Mouse (Mus musculus): ENCODE results near the gene Zmym4.

The Zmym4 gene

DNA sequence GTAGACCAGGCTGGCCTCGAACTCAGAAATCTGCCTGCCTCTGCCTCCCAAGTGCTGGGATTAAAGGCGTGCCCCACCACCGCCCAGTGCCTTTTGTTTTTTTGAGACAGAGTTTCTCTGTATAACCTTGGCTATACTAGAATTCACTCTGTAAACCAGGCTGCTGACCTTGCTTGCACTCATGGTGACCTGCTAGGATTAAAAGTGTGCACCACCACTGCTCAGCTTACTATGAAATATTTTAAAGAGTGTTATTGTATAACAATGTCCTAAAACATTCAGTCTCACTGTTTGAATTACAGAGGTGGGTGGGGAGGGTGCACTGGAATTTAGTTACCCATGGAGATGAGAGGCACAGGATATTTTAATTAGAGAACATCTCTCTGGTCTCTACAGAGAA is 25.1 kb downstream of the Zmym4 start:
- no peak for DNase-seq

- DNase-seq = no peak
Observed at GRCm38 (mm10) chr4:126927701-126928100, 40.2 kb downstream of the Zmym4 start.

- no peak for DNase-seq
Observed at GRCm38 (mm10) chr4:126889879-126890278, 78.1 kb downstream of the Zmym4 start.

GRCm38 (mm10) chr4:126885953-126886352 is 82.0 kb downstream of the Zmym4 start:
- no peak for DNase-seq

DNA sequence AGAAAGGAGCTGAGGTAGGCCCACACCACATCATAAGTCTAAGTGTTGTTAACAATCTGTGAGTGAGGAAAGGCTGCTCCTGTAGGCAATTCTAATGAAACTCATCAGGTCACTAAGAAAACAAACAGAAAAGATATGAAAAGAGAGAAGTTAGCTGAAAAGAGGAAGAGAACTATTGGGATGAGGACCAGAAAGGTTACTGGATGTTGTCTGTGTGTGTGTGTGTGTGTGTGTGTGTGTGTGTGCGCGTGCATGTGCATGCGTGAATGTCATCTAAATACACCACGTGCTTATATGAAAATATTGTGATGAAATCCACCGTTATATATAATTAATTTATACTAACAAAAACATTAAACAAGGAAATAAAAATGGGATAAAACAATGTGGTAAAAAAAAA is 84.3 kb downstream of the Zmym4 start:
- no peak for DNase-seq

GRCm38 (mm10) chr4:126879560-126880275 is 88.2 kb downstream of the Zmym4 start:
- DNase-seq = no peak

DNA sequence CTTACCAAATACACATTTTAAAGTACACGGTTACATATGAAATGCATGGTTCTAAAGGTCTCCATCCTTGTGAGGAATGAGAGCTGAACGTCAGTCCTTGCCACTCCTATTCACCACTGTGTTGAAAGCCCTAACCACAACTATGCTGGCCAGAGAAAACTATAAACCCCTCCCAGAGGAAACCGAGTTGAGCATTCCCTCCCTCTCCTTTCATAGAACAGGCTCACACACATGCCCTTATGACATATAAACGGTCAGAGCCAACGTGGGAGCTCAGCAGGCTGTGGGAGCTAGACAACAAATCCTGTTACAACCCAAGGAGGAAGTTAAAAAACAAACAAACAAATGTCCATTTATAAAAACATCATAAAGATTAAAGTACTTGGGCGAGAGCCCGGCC is 95.2 kb downstream of the Zmym4 start:
- DNase-seq = no peak

GRCm38 (mm10) chr4:126868699-126869098 is 99.2 kb downstream of the Zmym4 start:
- DNase-seq = no peak

GRCm38 (mm10) chr4:126861514-126862266 is 106.2 kb downstream of the Zmym4 start:
- no peak for DNase-seq

DNA sequence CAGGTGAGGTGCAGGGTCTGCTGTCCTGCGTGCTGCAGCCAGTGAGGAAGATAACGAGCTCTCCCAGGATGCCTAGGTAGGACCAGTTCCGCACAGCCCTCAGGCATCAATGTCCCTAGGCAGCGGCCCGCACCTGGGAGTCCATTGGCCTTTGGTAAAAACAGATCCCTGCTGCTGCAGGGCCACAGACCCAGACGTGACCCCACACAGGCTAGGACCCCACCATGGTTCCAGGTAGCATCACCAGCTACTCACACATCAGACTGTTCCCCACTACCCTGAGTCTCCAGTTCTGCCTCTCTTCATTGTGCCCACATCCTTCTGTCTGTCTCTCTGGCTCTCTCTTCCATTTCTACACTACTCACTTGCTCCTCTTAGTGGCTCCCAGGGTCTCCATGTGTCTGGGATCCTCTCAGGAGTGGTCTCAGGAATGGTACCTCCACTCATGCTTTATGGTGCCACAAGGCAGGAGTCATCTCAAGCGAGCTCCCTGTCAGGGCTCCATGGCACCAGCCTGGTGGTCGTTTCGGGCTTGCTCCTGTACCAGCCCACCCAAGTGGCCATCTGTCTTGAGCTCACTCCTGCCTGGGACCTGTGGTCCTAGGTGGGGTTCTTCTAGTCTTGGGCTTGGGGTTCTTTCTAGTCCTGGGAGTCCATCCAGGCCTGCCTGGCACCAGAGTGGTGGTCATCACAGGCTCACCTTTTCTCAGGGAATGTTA is 107.5 kb downstream of the Zmym4 start:
- no peak for DNase-seq

DNA sequence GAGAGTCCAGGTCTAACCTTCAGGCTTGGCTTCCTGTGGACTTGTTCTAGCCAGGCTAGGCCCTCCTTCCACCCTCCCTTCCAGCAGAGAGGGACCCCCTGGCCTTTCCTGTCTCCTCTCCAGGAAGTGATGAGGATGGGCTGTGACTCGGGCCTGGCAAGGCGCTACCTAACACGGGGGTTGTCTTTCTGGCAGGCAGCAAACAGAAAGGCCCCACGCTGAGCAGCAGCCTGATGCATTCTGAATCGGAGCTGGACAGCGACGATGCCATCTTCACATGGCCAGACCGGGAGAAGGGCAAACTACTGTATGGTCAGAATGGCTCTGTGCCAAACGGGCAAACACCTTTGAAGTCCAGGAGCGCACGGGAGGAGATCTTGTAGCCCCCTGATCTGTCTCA is 115.0 kb downstream of the Zmym4 start:
- DNase-seq = peak; percentile 17

GRCm38 (mm10) chr4:126850778-126851080 is 117.2 kb downstream of the Zmym4 start:
- no peak for DNase-seq

DNA sequence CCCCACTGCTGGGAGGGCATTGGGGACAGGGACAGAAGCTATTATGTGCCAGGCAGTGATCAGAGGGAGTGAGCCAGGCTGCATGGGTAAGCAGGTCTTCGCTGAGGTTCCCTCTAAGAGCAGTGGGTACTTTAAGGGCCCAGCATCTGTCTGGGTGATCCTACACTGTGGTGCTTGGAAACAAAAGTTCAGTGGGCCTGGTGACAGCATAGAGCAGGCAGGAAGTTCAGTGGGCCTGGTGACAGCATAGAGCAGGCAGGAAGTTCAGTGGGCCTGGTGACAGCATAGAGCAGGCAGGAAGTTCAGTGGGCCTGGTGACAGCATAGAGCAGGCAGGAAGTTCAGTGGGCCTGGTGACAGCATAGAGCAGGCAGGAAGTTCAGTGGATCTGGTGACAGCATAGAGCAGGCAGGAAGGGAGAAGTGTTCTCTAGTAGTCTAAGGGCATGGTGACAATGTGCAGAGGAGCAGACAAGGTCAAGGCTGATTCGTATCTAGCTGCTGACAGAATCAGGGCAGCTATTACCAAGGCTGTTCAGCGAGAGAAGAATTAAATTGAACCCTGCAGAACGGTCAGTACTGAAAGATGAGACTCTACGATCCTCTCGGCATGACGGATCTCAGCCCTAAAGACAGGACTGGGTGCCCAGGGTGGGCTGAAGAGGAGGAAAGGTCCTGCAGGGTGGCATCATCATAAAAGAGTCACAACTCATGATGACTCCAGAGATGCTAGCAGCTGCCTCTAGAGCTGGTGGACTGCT is 117.7 kb downstream of the Zmym4 start:
- DNase-seq = no peak

DNA sequence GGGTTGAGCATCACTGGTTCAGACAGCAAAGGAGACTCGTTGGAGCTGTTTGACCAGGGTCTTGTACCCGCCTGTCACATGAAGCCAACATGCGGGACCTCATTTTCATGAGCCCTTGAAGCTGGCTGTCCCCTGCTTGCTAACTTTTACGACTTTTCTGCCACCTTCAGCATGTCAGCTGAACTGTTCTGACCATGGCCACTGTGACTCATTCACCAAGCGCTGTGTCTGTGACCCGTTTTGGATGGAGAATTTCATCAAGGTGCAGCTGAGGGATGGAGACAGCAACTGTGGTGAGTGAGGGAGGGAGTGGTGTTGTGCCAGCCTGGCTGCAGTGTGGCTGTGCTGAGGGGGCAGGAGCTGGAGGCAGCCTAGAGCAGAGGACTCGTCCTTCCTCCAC is 121.0 kb downstream of the Zmym4 start:
- no peak for DNase-seq

DNA sequence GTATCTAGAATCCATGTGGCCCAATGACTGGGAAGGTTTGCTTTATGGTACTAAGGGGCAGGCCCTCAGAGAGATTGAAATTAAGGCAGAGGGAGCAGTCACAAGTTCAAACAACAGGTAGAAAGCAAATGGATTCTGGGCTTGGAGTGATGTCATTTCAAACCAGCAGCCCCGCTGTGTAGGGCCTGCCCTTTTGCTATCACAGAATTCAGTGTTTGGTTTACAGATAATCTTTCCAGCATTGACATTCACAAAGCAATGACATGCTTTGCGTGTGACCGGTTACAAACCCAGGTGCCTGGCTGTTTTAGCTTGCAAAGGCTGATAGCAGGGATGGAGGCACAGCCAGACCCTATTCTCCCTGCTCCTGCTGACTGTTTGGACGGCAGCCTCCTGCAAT is 122.3 kb downstream of the Zmym4 start:
- no peak for DNase-seq

- no peak for DNase-seq
Observed at GRCm38 (mm10) chr4:126842911-126843310, 125.0 kb downstream of the Zmym4 start.

DNA sequence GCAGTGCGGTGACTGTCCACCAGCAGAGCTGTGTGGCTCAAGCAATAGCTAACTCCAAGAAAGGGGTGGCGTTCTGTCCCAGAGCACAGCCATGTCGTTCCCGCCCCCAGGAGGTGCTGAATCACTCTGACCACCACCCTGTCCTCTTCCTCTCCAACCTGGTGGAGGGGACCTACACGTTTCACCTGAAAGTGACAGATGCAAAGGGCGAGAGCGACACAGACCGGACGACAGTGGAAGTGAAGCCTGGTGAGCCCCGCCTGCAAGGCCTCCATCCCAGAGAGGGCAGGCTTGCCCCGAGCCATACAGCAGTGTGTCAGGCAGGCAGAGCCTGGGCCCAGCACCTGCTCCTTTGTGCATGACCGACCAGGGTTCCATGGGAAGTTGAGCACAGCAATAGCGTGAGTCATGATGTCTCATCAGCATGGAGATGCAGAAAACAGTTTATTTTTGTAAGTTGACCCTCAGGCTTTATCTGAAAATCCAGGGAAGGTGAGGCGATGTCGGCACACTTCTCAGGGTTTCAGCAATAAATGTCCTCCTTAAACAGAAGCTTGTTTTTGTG is 126.9 kb downstream of the Zmym4 start:
- no peak for DNase-seq

DNA sequence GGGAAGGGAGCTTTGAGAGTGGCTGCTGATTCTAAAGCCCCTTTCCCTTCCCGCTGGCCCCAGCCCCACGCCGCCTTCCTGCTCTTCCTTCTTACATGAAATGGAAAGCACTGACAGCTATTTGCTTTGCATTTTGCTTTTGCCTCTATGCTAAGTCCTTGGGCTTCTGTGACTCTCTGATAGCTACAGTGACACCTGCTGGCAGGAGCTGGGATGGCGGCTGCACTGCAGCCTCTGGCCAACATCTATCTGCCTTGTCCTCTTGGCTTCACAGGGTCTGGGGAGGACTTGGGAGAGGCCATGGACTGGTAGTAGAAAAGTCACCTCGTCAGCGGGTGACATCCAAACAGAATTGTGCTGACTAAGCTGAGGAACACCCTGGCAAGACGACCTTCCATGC is 128.1 kb downstream of the Zmym4 start:
- DNase-seq = peak; percentile 88

DNA sequence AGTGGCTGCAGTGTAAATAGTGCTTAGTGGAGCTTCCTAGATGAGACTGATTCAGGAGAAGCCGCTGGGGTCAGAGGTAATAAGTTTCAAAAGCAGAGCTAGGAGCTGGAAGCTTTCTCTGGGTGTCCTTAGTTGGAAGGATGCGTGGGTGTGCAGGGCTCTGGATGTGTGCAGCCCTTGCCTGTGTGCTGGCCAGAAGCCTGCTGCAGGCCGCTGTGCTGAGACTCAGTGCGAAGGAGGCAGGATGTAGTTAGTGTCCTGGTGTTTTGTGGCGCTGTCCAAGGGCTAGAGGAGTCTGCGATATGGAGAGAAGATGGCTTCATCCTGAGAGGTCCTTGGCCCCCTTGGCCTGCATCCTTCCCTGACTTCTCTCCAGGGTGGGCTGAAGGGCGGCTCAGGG is 129.1 kb downstream of the Zmym4 start:
- no peak for DNase-seq

DNA sequence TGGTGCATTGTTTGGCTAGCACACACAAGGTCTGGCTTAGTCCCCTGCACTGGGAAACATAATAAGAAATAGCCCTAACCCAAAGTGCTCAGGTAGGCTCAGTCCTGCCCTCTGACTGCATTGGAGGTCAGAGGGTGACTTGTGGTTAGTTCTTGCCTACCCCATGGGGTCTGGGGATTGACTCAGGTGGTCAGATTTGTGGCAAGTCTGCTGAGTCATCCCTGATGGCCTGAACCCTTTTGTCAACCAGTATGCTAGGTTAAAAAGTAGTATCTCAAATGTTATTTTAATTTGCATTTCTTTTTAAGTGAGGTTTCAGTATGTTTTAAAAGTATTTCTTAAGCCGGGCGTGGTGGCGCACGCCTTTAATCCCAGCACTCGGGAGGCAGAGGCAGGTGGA is 136.8 kb downstream of the Zmym4 start:
- no peak for DNase-seq

GRCm38 (mm10) chr4:126823917-126824316 is 144.0 kb downstream of the Zmym4 start:
- no peak for DNase-seq

GRCm38 (mm10) chr4:126822891-126823882 is 144.7 kb downstream of the Zmym4 start:
- no peak for DNase-seq

All from cerebellum, adult 9-10 months (tissue).